Mouse (Mus musculus) midbrain, embryonic 11.5 days (tissue): ENCODE measurements around the gene Terb1. TPM values are rescaled to one million over a fixed set of nuclear protein-coding genes. Genes with fewer than 3 reads are reported as not detected.
A peak's percentile ranks its signal among the peaks of the same experiment; 100 is the strongest.

Source experiments
- ATAC-seq: fragments of 200-750 bp; cut with Nextera tagmentation; 2 replicates; pipeline ENCODE4 v1.8.0; 2017; ENCODE audit warnings: moderate TSS enrichment, moderate library complexity; ENCODE audit not compliant: low FRiP score
- DNase-seq: peaks from one replicate; pipeline ENCODE4 v3.0.0; 2015; ENCODE audit warnings: low spot score; ENCODE audit errors: missing footprints
- H3K27ac ChIP-seq: fragments of 300-500 bp; sonication (generic); 2 replicates; pipeline ENCODE4 v1.5.1; 2014; ENCODE audit warnings: low read depth, low read length
- H3K27me3 ChIP-seq: fragments of 300-500 bp; sonication (generic); 2 replicates; pipeline ENCODE4 v1.6.1; 2014; ENCODE audit warnings: mild to moderate bottlenecking, low read length, moderate library complexity, mixed read lengths; ENCODE audit not compliant: control insufficient read depth, insufficient read depth
- H3K36me3 ChIP-seq: fragments of 300-500 bp; sonication (generic); 2 replicates; pipeline ENCODE4 v1.6.1; 2014; ENCODE audit warnings: mild to moderate bottlenecking, low read length, moderate library complexity, mixed read lengths; ENCODE audit not compliant: control insufficient read depth, insufficient read depth
- H3K4me1 ChIP-seq: fragments of 300-500 bp; sonication (generic); 2 replicates; pipeline ENCODE4 v1.6.1; 2014; ENCODE audit warnings: low read length; ENCODE audit not compliant: control insufficient read depth, insufficient read depth
- H3K4me2 ChIP-seq: fragments of 300-500 bp; sonication (generic); 2 replicates; pipeline ENCODE4 v1.6.1; 2014; ENCODE audit warnings: mild to moderate bottlenecking, moderate library complexity
- H3K4me3 ChIP-seq: fragments of 300-500 bp; sonication (generic); 2 replicates; pipeline ENCODE4 v1.5.1; 2014; ENCODE audit warnings: low read depth, low read length
- H3K9ac ChIP-seq: fragments of 300-500 bp; sonication (generic); 2 replicates; pipeline ENCODE4 v1.6.1; 2014; ENCODE audit warnings: low read length
- H3K9me3 ChIP-seq: fragments of 300-500 bp; sonication (generic); 2 replicates; pipeline ENCODE4 v1.6.1; 2016; ENCODE audit warnings: low read length; ENCODE audit not compliant: control insufficient read depth
- WGBS: fragments of 180-500 bp; shearing (Covaris S2); extraction: QIAGEN DNeasy Blood & Tissue Kit; methylation state at CpG from one replicate; pipeline ENCODE4 v1.1.7; 2014; 5-methylcytosine and 5-hydroxymethylcytosine counted together
- polyA plus RNA-seq: library from polyadenylated mRNA; unstranded; fragments of >200 nt; fragmentation: Nextera tagmentation; extraction: Ambion mirVana; gene quantifications from 2 replicates; pipeline ENCODE4 v1.2.1, GENCODE M21; 2014

Gene Terb1
- polyA plus RNA-seq, result 0.18 and 0.21 TPM in 2 replicates

DNA sequence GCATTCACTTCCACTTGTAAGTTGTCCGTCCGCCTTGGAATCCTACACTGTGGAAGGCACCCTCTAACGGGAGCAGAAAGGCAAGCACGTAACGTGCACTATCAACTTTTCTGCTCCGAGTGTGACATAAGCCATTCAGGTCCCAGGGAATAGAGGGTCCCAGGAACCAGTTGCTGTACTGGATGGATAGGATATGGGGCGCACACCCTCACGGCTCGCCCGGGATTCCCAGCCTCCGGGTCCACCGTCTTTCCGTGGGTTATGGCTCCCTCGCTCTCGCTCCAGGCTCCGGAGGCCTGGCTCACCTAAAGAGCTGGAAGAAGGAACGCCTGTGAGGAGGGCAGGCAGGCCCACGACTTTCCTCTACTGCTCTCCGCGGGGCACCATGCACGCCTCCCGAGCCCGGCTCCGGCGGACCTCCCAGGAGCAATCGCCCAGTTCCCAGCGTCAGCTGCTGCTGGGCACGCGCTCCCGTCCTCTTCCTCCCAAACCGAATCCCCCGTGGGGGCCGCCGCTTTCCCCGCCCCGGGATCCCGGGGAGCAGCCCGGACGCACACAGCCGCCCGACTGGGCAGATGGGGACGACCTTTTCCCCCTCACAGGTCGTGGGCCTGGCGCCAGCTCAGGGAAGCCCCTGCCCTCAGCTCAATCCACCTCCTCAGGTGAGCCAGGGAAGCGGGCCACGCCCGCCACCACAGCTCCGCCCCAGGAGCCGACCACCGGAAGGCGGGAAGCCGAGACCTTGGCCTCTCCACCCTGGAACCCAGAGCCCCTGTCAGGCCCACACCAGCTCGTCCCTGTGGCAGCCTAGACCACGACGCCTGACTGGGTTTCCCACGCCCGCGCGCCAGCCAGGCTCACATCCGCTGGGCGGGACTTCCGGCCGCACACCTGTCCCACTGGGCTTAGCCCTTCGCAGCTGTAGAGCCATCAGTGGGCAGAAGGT is at the start of gene Terb1:
Terb1 (minus strand) TSS at position 850 of the 946 bp plus-strand sequence.
- Histone ChIP-seq H3K4me1 (peaks cover 8% of the 10 kb centered on the region; the same call in 1 of the 2 replicates), H3K9ac (peak within 1 kb of the TSS; percentile 61), H3K4me3 (peak within 1 kb of the TSS; percentile 50), H3K27me3 (no peaks in the 10 kb centered on the region), H3K27ac (no peak within 1 kb of the TSS), H3K9me3 (no peaks in the 10 kb centered on the region), H3K4me2 (peak within 1 kb of the TSS; percentile 99), H3K36me3 (peaks cover 3% of the 10 kb centered on the region; the same call in 1 of the 2 replicates)
- 2% methylated on average over 64 of the region's 64 CpGs for WGBS
- DNase-seq, result peak; percentile 91
- ATAC-seq, result peak; percentile 79

DNA sequence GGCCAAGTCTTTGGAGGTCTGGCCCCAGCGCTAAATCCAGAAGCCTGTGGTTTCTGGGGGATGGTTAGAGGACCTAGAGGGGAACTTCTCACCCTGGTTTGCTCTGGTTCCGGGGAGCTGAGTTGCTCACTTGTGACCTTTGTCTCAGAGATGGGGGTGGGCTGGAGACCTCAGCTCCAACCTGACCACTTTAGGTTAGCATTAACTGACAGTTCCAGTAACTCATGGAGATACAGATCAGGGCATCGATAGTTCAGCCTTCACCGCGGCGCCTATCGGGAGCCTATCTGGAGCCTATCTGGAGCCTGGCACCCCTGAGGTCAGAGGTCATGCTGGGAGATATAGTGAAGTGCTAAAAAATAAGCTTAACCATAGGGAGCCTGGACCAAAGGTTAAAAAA is 47.5 kb upstream of the Terb1 start:
- DNase-seq (no peak), ATAC-seq (no peak)
- H3K4me2 ChIP-seq, result no peak overlapping the region
- H3K27me3 ChIP-seq, result no peaks in the 10 kb centered on the region
- H3K27ac ChIP-seq, result no peak overlapping the region
- 93% methylated on average over 7 of the region's 7 CpGs for WGBS
- no peak overlapping the region for H3K9ac ChIP-seq
- H3K36me3 ChIP-seq, result no peaks in the 10 kb centered on the region
- H3K9me3 ChIP-seq, result no peaks in the 10 kb centered on the region
- no peak overlapping the region for H3K4me3 ChIP-seq
- no peaks in the 10 kb centered on the region for H3K4me1 ChIP-seq

DNA sequence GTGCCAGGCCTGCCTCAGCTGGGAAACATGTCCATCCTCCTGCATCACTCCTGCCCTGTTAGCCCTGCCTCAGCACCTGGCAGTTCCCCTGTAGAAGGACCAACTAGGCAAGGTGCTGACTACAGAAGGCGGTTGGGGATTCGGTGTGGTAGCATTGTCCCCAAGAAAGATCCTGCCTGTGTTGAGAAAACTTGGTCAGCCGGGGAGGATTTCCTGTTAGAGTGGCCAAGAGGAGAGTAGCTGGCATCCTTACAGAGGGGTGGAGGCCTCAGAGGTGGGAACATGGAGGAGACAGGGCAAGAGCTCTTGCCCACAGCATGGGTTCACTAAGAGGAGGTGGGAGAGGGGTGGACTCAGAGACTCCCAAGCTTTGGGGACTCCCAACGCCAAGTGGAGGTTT is 45.5 kb upstream of the Terb1 start:
- H3K27ac ChIP-seq, result no peak overlapping the region
- WGBS, result 89% methylated on average over 4 of the region's 4 CpGs

DNA sequence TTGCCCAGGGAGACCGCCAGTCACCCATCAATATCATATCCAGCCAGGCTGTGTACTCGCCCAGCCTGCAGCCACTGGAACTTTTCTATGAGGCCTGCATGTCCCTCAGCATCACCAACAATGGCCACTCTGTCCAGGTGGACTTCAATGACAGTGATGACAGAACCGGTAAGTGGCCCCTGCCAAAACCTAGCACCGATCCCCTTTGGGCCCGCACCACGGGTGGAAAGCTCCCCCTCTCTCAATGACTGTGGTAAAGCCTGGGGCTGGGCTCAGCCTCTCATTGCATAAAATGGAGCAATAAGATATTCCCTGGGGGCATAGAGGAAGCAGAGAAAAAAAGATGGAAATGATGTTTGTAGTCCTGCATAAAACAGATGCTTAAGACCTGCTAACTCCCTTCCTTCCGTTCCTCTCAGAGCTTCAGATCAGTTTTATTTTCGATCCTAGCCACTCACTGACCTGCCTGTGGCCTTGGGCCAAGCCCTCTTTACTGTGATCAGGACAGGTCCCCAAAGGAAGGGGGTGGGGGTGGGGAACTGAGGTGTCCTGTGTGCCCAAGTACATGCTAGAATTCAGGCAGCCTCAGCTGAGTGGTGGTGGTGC is 33.8 kb upstream of the Terb1 start:
- 85% methylated on average over 8 of the region's 8 CpGs for WGBS
- H3K4me1 ChIP-seq, result peaks cover 10% of the 10 kb centered on the region
- no peak overlapping the region for H3K4me3 ChIP-seq
- H3K9me3 ChIP-seq, result no peaks in the 10 kb centered on the region
- no peak overlapping the region for H3K27ac ChIP-seq
- DNase-seq, result no peak
- H3K36me3 ChIP-seq, result no peaks in the 10 kb centered on the region
- H3K9ac ChIP-seq, result no peak overlapping the region
- H3K27me3 ChIP-seq, result peaks cover 50% of the 10 kb centered on the region
- ATAC-seq, result no peak
- no peak overlapping the region for H3K4me2 ChIP-seq

More for the DNA sequence above, 45.5 kb upstream of the Terb1 start:
- Histone ChIP-seq H3K27me3 (no peaks in the 10 kb centered on the region), H3K36me3 (no peaks in the 10 kb centered on the region), H3K9ac (no peak overlapping the region), H3K4me2 (no peak overlapping the region), H3K4me3 (no peak overlapping the region), H3K4me1 (no peaks in the 10 kb centered on the region), H3K9me3 (no peaks in the 10 kb centered on the region)
- no peak for DNase-seq
- ATAC-seq, result no peak

DNA sequence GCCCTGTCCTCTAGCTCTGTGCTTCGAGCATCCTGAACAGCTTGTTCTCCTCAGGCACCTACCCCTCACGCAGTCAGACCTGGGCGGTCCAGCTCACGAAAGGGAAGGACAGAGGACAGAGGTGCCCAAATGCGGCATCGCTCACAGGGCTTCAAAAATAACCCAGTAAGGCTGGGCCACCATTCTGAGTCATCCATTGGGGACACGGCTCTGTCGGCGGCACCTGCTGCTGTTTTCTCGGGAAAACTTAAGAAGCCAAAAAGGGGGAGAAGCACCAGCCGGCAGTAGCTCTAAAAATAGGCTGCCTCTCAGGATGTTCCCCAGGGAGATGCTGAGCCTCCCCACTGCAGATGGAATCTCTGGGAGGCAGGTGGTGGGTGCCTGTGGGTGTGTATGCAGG is 32.5 kb upstream of the Terb1 start:
- 10% methylated on average over 11 of the region's 11 CpGs for WGBS
- H3K9me3 ChIP-seq, result no peaks in the 10 kb centered on the region
- H3K4me2 ChIP-seq, result no peak overlapping the region
- DNase-seq (no peak), ATAC-seq (no peak)
- no peak overlapping the region for H3K9ac ChIP-seq
- H3K4me1 ChIP-seq, result peaks cover 10% of the 10 kb centered on the region
- H3K27ac ChIP-seq, result no peak overlapping the region
- H3K36me3 ChIP-seq, result no peaks in the 10 kb centered on the region
- peaks cover 54% of the 10 kb centered on the region for H3K27me3 ChIP-seq
- H3K4me3 ChIP-seq, result no peak overlapping the region

DNA sequence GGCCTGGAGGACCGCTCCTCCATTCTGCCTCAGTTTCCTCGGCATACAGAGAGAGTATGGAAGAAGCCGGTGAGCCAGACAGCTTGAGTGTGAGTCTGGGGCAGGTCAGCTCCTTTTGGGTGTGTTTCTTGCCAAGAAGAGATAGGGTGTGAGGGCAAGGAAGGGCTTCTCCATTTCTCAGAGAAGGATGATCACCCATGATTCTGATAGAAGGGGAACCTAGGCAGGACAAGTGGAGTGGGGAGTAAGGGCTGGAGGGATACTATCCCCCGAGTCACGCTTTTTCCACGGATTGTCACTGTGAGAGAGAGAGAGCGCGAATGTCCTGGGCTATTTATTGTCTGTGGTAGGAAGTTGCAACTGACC is 31.8 kb upstream of the Terb1 start:
- H3K9ac ChIP-seq, result peak overlapping the region; percentile 58; the same call in 1 of the 2 replicates
- H3K9me3 ChIP-seq, result no peaks in the 10 kb centered on the region
- WGBS, result 11% methylated on average over 8 of the region's 8 CpGs
- no peak for ATAC-seq
- no peak overlapping the region for H3K27ac ChIP-seq
- H3K4me3 ChIP-seq, result peak overlapping the region; percentile 54
- peak overlapping the region; percentile 93 for H3K4me2 ChIP-seq
- DNase-seq, result peak; percentile 92
- H3K4me1 ChIP-seq, result peaks cover 10% of the 10 kb centered on the region
- H3K36me3 ChIP-seq, result no peaks in the 10 kb centered on the region
- H3K27me3 ChIP-seq, result peaks cover 54% of the 10 kb centered on the region

DNA sequence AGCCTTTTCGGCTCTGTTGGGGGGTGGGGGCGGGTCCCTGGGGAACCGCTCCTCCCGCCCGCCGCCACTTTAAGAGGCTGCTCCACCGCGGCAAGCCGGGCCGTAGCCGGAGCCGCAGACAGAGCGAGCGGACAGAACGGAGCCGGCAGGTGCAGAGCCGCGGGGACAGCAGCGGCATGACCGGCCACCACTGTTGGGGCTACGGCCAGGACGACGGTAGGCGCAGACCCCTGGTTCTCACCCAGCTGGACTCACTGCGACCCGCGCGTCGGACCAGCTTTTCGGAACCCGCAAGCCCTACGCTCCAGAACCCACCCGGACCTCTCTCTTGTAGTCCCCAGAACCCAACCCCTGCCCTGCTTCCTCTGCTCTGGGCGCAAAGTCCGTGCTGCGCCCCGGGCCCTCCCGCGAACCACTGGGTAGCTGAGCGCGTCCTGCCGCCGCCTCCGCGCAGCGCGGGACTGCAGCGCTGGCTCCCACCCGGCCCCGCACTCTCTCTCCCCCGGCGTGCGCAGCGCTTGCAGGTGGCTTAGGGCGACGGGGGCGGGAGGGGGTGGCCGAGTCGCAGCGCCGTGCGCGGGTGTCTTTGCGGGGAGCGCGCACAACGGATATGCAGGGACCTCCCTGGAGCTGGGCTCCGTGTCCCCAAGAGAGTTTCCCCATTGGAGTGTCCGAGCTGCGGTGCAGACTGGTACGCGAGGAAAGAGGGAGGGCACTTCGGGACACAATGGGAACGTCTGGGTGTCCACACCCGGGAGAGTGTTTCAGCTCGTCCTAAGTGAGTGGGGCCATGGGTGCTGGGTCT is 31.2 kb upstream of the Terb1 start:
- H3K4me3 ChIP-seq, result peak overlapping the region; percentile 54
- H3K27ac ChIP-seq, result no peak overlapping the region
- WGBS, result under 1% methylated on average over 74 of the region's 76 CpGs
- H3K4me2 ChIP-seq, result peak overlapping the region; percentile 93
- no peaks in the 10 kb centered on the region; the same call in 1 of the 2 replicates for H3K9me3 ChIP-seq
- H3K4me1 ChIP-seq, result peaks cover 10% of the 10 kb centered on the region
- H3K36me3 ChIP-seq, result no peaks in the 10 kb centered on the region
- peak overlapping the region; percentile 58 for H3K9ac ChIP-seq
- peak; percentile 74 for ATAC-seq
- H3K27me3 ChIP-seq, result peaks cover 54% of the 10 kb centered on the region
- DNase-seq, result peak; percentile 94

DNA sequence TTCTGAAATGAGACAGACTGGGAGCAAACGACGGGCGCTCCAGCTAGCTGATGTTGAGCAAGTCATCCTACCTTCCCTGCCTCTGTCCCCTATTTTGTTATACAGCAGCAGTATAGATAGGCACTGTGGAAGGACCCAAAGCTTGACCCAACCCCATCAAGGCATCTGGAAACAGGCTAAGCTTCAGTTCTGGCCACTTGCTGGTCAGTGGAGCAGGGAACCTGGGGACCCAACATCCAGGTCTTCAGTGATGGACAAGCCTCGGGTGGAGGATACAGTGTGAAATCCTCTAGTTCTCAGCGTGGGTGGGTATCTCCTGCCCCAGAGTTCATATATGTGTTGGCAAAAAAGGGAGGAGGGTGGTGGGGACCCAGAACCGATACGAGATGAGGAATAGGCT is 30.5 kb upstream of the Terb1 start:
- peak; percentile 90 for DNase-seq
- H3K4me3 ChIP-seq, result peak overlapping the region; percentile 54; the same call in 1 of the 2 replicates
- H3K4me1 ChIP-seq, result peaks cover 10% of the 10 kb centered on the region
- no peak overlapping the region for H3K27ac ChIP-seq
- H3K36me3 ChIP-seq, result no peaks in the 10 kb centered on the region
- WGBS, result 34% methylated on average over 7 of the region's 7 CpGs
- peaks cover 54% of the 10 kb centered on the region for H3K27me3 ChIP-seq
- H3K4me2 ChIP-seq, result peak overlapping the region; percentile 93
- no peaks in the 10 kb centered on the region; the same call in 1 of the 2 replicates for H3K9me3 ChIP-seq
- ATAC-seq, result no peak; the same call in 1 of the 2 replicates
- no peak overlapping the region; the same call in 1 of the 2 replicates for H3K9ac ChIP-seq
